Mouse (Mus musculus): Measurements from ENCODE around the gene Olfr340.

GRCm38 (mm10) chr2:36482368-36482767 is 30.0 kb downstream of the Olfr340 start, which contains the start of gene Olfr341:
- no peak for TF ChIP-seq CTCF (IDR thresholded peaks at IDR 0.05; ENCODE audit: low read depth)
- TF ChIP-seq EP300 (optimal IDR thresholded peaks at IDR 0.05), result no peak

All from stomach, postnatal 0 days (tissue).